10 mouse cellular contexts compared by ENCODE assay signal in the genomic region with DNA sequence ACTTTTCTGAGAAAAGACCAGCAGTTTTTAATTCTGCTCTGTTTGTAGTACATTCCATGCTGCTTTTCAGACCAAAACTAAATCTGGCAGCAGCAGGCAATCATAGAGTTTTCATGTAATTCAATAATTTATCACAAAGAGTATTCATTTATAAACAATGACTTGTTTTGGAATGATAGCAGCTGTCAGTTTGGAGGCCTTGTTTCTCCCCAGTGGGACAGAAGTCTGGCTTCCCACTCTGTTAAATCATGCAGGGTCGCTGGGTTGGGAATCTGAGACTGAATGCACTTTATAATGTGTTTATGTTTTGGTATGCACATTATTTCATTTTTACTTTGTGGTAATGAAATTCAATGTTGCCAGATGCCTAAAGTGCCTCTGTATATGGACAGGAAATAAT.
"Had no signal": no experiment of that assay in that cellular context is flagged by ENCODE, and none has a peak within 500 bp of the region (broad histone marks: within the 10 kb centered on the region; RNA-seq: fewer than 3 reads in every experiment).

No protein-coding gene starts in this region.

- H3K36me3 ChIP-seq: limb, embryonic 12.5 days; liver, embryonic 13.5 days; midbrain, embryonic 13.5 days had no signal

- H3K27ac ChIP-seq: limb, embryonic 12.5 days; liver, embryonic 13.5 days; midbrain, embryonic 13.5 days had no signal

- DNase-seq: kidney, adult 11 months; kidney, adult 9 months; kidney, postnatal 14 days; liver; liver, embryonic 13.5 days; liver, postnatal 0 days; thymus, adult 18-20 months; thymus, postnatal 14 days had no signal

- H3K9me3 ChIP-seq: limb, embryonic 12.5 days; liver, embryonic 13.5 days; midbrain, embryonic 13.5 days had no signal

- H3K4me3 ChIP-seq: limb, embryonic 12.5 days; liver, embryonic 13.5 days; midbrain, embryonic 13.5 days had no signal

- H3K4me2 ChIP-seq: limb, embryonic 12.5 days; liver, embryonic 13.5 days; midbrain, embryonic 13.5 days had no signal

- H3K4me1 ChIP-seq: limb, embryonic 12.5 days; liver, embryonic 13.5 days; midbrain, embryonic 13.5 days had no signal

- H3K27me3 ChIP-seq: limb, embryonic 12.5 days; liver, embryonic 13.5 days; midbrain, embryonic 13.5 days had no signal

- H3K9ac ChIP-seq: limb, embryonic 12.5 days; liver, embryonic 13.5 days; liver, postnatal 0 days; midbrain, embryonic 13.5 days had no signal

- ATAC-seq: liver, postnatal 0 days; midbrain, embryonic 13.5 days had no signal
